Mouse (Mus musculus) 3T3-L1 (cell line): ENCODE results near the gene Cachd1.

ENCODE experiments used
- DNase-seq: peaks from one replicate; pipeline ENCODE4 v3.0.0-alpha.2; 2015; ENCODE audit warnings: low read depth, low spot score

The Cachd1 gene

GRCm38 (mm10) chr4:100865962-100866703 is 89.7 kb downstream of the Cachd1 start:
- no peak for DNase-seq

- DNase-seq = peak; percentile 62
Observed at GRCm38 (mm10) chr4:100877351-100877750, 100.9 kb downstream of the Cachd1 start.

GRCm38 (mm10) chr4:100879414-100879813 is 102.9 kb downstream of the Cachd1 start:
- no peak for DNase-seq

- no peak for DNase-seq
Observed at GRCm38 (mm10) chr4:100880075-100880474, 103.6 kb downstream of the Cachd1 start.

GRCm38 (mm10) chr4:100885793-100886742 is 109.6 kb downstream of the Cachd1 start:
- DNase-seq = peak; percentile 61

- no peak for DNase-seq
Observed at GRCm38 (mm10) chr4:100886743-100887416, 110.4 kb downstream of the Cachd1 start.

- no peak for DNase-seq
Observed at GRCm38 (mm10) chr4:100890106-100890970, 113.9 kb downstream of the Cachd1 start.

GRCm38 (mm10) chr4:100893739-100894138 is 117.3 kb downstream of the Cachd1 start:
- DNase-seq = no peak

GRCm38 (mm10) chr4:100894142-100894541 is 117.7 kb downstream of the Cachd1 start:
- no peak for DNase-seq

GRCm38 (mm10) chr4:100896260-100897010 is 120.0 kb downstream of the Cachd1 start:
- DNase-seq = no peak

GRCm38 (mm10) chr4:100897943-100898342 is 121.5 kb downstream of the Cachd1 start:
- DNase-seq = no peak

- no peak for DNase-seq
Observed at GRCm38 (mm10) chr4:100909694-100910340, 133.3 kb downstream of the Cachd1 start.

GRCm38 (mm10) chr4:100910605-100911330 is 134.3 kb downstream of the Cachd1 start:
- no peak for DNase-seq

- DNase-seq = no peak
Observed at GRCm38 (mm10) chr4:100911658-100912057, 135.2 kb downstream of the Cachd1 start.

- no peak for DNase-seq
Observed at GRCm38 (mm10) chr4:100913666-100914065, 137.2 kb downstream of the Cachd1 start.

GRCm38 (mm10) chr4:100914532-100914931 is 138.1 kb downstream of the Cachd1 start:
- DNase-seq = no peak

- DNase-seq = no peak
Observed at GRCm38 (mm10) chr4:100915093-100915492, 138.6 kb downstream of the Cachd1 start.

- DNase-seq = no peak
Observed at GRCm38 (mm10) chr4:100917511-100917910, 141.0 kb downstream of the Cachd1 start.

- no peak for DNase-seq
Observed at GRCm38 (mm10) chr4:100920413-100920812, 143.9 kb downstream of the Cachd1 start.
